In the genomic region with DNA sequence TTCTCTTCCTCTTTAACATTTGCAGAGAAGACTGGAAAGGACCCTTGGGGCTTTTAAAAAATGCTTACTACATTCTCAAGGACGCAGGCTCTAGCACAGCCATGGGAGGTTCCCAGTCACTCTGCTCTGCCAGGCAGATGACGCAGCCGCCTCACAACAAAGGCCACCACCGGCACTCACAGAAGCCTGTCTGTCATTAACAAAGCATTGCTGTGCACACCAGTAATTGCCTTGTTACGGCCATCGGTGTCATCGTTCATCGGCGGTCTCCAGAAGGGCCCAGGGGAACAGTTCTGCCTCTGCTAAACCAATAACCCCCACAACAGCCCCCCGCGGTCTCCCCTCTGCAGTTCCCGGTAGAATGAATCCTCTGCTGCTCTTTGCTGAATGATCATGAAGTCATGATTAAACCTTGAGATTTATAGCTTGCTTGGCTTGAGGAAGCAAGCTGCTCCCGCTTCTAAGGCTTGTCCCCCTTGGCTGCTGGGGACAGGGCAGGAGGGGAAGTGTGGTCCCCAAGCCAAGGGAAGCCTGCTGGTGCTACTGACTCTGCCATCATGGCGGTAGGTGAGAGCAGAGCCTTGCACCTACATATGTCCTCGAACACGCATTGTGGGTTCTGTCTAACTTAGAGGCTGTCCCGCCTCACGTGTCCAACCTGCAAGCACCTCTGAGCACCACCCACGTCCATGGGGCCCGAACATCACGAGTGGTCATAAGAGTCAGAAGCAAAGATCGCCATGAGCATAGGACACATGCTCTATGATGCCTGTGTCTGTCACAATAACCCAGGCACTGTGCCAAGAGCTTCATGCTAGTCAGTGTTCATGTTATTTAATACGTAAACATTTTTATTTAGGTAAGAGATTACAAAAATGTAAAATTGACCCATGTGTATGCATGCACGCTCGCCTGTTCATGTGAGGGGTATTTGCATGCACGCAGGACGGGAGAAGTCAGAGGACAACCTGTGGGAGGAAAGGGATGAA, we compare ENCODE assay signal across 10 mouse cellular contexts. TPM values are rescaled to one million over a fixed set of nuclear protein-coding genes. Genes with fewer than 3 reads are reported as not detected.
DNase-seq lines count a peak whose midpoint lies in the region; ATAC-seq and TF ChIP-seq lines count a peak whose summit lies in the region.
"Had no signal": no experiment of that assay in that cellular context is flagged by ENCODE, and none has a peak within 500 bp of the region (broad histone marks: within the 10 kb centered on the region; RNA-seq: fewer than 3 reads in every experiment).

No protein-coding gene starts in this region.

- no peaks in the 10 kb centered on the region; the same call in 1 of the 2 replicates for H3K27me3 ChIP-seq in heart, adult 2 months (ENCODE audit: control insufficient read depth, insufficient read depth, low read length)
- peaks cover 4% of the 10 kb centered on the region; the same call in 1 of the 2 replicates for H3K27me3 ChIP-seq in embryonic facial prominence, embryonic 14.5 days (replicated peaks; ENCODE audit: control insufficient read depth, insufficient read depth, low read length)
- peaks cover 44% of the 10 kb centered on the region for H3K27me3 ChIP-seq in midbrain, embryonic 10.5 days (ENCODE audit: low read depth, poor library complexity, severe bottlenecking)
- H3K27me3 ChIP-seq: heart, embryonic 12.5 days had no signal

- TF ChIP-seq POLR2A in heart, adult 2 months (IDR thresholded peaks at IDR 0.05; ENCODE audit: insufficient read depth, low read depth, low read length) = no peak

- ATAC-seq in embryonic facial prominence, embryonic 14.5 days (ENCODE audit: low read depth) = peak; percentile 72; the same call in 1 of the 2 replicates

- peaks cover 3% of the 10 kb centered on the region; the same call in 1 of the 2 replicates for H3K4me1 ChIP-seq in heart, adult 2 months (ENCODE audit: control insufficient read depth, insufficient read depth, low read length)
- H3K4me1 ChIP-seq in embryonic facial prominence, embryonic 14.5 days (ENCODE audit: control insufficient read depth, insufficient read depth, low read length) = no peaks in the 10 kb centered on the region
- peaks cover 41% of the 10 kb centered on the region for H3K4me1 ChIP-seq in midbrain, embryonic 10.5 days
- H3K4me1 ChIP-seq: heart, embryonic 12.5 days had no signal

- no peaks in the 10 kb centered on the region for H3K79me2 ChIP-seq in heart, adult 2 months (replicated peaks; ENCODE audit: control insufficient read depth, insufficient read depth, low read length)

- WGBS in heart, adult 2 months = 56% methylated on average over 27 of the region's 27 CpGs
- WGBS in embryonic facial prominence, embryonic 14.5 days = 47% methylated on average over 27 of the region's 27 CpGs
- 57% methylated on average over 27 of the region's 27 CpGs for WGBS in midbrain, embryonic 10.5 days

- intact Hi-C loops in heart, adult 2 months (cut with DNase I) = no loop called here

- peak overlapping the region; percentile 20; the same call in 1 of the 2 replicates for H3K4me2 ChIP-seq in embryonic facial prominence, embryonic 14.5 days (ENCODE audit: low read depth, low read length)
- H3K4me2 ChIP-seq: heart, embryonic 12.5 days; limb, embryonic 13.5 days had no signal

- H3K36me3 ChIP-seq in heart, adult 2 months (ENCODE audit: control insufficient read depth, insufficient read depth, low read length) = no peaks in the 10 kb centered on the region
- H3K36me3 ChIP-seq in embryonic facial prominence, embryonic 14.5 days (ENCODE audit: control insufficient read depth, insufficient read depth, low read length) = no peaks in the 10 kb centered on the region
- H3K36me3 ChIP-seq in midbrain, embryonic 10.5 days = no peaks in the 10 kb centered on the region
- H3K36me3 ChIP-seq: heart, embryonic 12.5 days; limb, embryonic 13.5 days had no signal

- DNase-seq in heart, adult 2 months = no peak
- DNase-seq in heart, postnatal 4 days = no peak
- peak; percentile 49 for DNase-seq in Muller cell, postnatal 12 days (ENCODE audit: inconsistent ontology term)
- peak; percentile 50 for DNase-seq in embryonic facial prominence, embryonic 14.5 days (ENCODE audit: low spot score)
- peak; percentile 63 for DNase-seq in midbrain, embryonic 10.5 days (ENCODE audit: low spot score)
- no peak for DNase-seq in thymus, postnatal 0 days (ENCODE audit: low spot score)
- no peak for DNase-seq in right cerebral cortex, postnatal 10 days (ENCODE audit: low spot score in 2 of 2)
- no peak for DNase-seq in B cell, adult 2 months

- TF ChIP-seq EP300 in heart, adult 2 months (IDR thresholded peaks at IDR 0.05; ENCODE audit: insufficient read depth, low read depth, low read length) = no peak

- no peak for TF ChIP-seq CTCF in heart, adult 2 months (IDR thresholded peaks at IDR 0.05)

- H3K9me3 ChIP-seq in embryonic facial prominence, embryonic 14.5 days (ENCODE audit: control insufficient read depth, low read length) = no peaks in the 10 kb centered on the region
- no peaks in the 10 kb centered on the region for H3K9me3 ChIP-seq in midbrain, embryonic 10.5 days (replicated peaks)
- H3K9me3 ChIP-seq: heart, embryonic 12.5 days had no signal

- peak overlapping the region; percentile 7; the same call in 1 of the 2 replicates for H3K27ac ChIP-seq in heart, adult 2 months
- no peak overlapping the region for H3K27ac ChIP-seq in embryonic facial prominence, embryonic 14.5 days (replicated peaks; ENCODE audit: low read depth, low read length)
- H3K27ac ChIP-seq in midbrain, embryonic 10.5 days (replicated peaks) = peak overlapping the region; percentile 80
- H3K27ac ChIP-seq: limb, embryonic 13.5 days had no signal

- H3K4me3 ChIP-seq in heart, adult 2 months = no peak overlapping the region
- H3K4me3 ChIP-seq in embryonic facial prominence, embryonic 14.5 days (ENCODE audit: low read depth, low read length) = no peak overlapping the region
- H3K4me3 ChIP-seq in midbrain, embryonic 10.5 days = peak overlapping the region; percentile 25
- H3K4me3 ChIP-seq: heart, embryonic 12.5 days; limb, embryonic 13.5 days had no signal

- no peak overlapping the region for H3K9ac ChIP-seq in heart, adult 2 months (ENCODE audit: low read depth, low read length)
- no peak overlapping the region for H3K9ac ChIP-seq in embryonic facial prominence, embryonic 14.5 days (ENCODE audit: low read depth, low read length)
- H3K9ac ChIP-seq: heart, embryonic 12.5 days; limb, embryonic 13.5 days had no signal

RNA-seq across cellular contexts. Expression of a gene that starts 38.0 kb away (rescaled TPM):
- total RNA-seq in heart, adult 2 months (2021) = not detected
- 0.39 TPM in 1 of 2 replicates, not detected in the other for polyA plus RNA-seq in heart, adult 2 months (2012; rRNA removed)
- under 1 TPM in 1 of 2 experiments, not detected in 1; 0.27 TPM for total RNA-seq in heart, postnatal 4 days (2021)
- 0.29 and 0.79 TPM in 2 replicates for polyA plus RNA-seq in embryonic facial prominence, embryonic 14.5 days (2014; fragmentation: Nextera tagmentation; extraction: Ambion mirVana)
- 1.0 and 2.4 TPM in 2 replicates for polyA plus RNA-seq in midbrain, embryonic 10.5 days (2016; fragmentation: Nextera tagmentation; extraction: Ambion mirVana)
- polyA plus RNA-seq in thymus, postnatal 0 days (2015; fragmentation: Nextera tagmentation; extraction: Ambion mirVana) = 0.27 and 0.40 TPM in 2 replicates

RNA-seq across cellular contexts. Expression of a gene that starts 43.2 kb away (rescaled TPM):
- 1 to 10 TPM; 6.1 to 7.0 TPM for total RNA-seq in heart, adult 2 months (2021)
- 3.2 and 7.7 TPM in 2 replicates for polyA plus RNA-seq in heart, adult 2 months (2012; rRNA removed)
- total RNA-seq in heart, postnatal 4 days (2021) = 1 to 10 TPM; 6.1 to 6.3 TPM
- 7.0 and 7.4 TPM in 2 replicates for polyA plus RNA-seq in embryonic facial prominence, embryonic 14.5 days (2014; fragmentation: Nextera tagmentation; extraction: Ambion mirVana)
- 11.9 and 12.6 TPM in 2 replicates for polyA plus RNA-seq in midbrain, embryonic 10.5 days (2016; fragmentation: Nextera tagmentation; extraction: Ambion mirVana)
- polyA plus RNA-seq in thymus, postnatal 0 days (2015; fragmentation: Nextera tagmentation; extraction: Ambion mirVana) = 10.4 and 11.4 TPM in 2 replicates

Comparison
In these comparisons a context has a peak if more than half of its experiments do, and no peak if none do; other contexts are left out.
1. DNase-seq: peak in Muller cell, postnatal 12 days (single experiment), embryonic facial prominence, embryonic 14.5 days (single experiment) and midbrain, embryonic 10.5 days (single experiment); none in heart, adult 2 months (0 of 2), heart, postnatal 4 days (single experiment), thymus, postnatal 0 days (single experiment), right cerebral cortex, postnatal 10 days (0 of 2) and B cell, adult 2 months (0 of 2).